Mouse (Mus musculus) heart, adult 11 months (tissue): Measurements from ENCODE around the gene Phc1.
A peak's percentile ranks its signal among the peaks of the same experiment; 100 is the strongest.

ENCODE experiments used
- DNase-seq: peaks from one replicate; pipeline ENCODE4 v3.0.0; 2022

The Phc1 gene

DNA sequence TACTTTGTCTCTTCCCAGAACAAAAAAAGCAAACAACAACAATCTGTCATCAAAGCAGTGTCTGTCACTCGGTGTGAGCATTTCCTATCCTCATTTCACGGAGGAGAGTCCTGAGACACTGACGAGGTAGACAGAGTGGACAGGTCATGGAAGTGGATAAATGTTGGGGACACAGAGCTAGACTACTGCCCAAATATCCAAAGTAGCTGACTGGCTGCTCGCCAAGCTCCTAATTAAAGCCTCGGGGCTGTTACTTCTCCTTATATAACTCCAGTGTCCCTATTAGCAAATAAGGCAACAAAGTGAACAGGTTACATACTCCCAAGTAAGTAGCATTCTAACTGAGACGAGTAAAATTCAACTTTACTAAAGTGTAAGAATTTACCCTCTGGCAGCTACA lies 2.8 kb downstream of the Phc1 start:
- peak; percentile 91 for DNase-seq

DNA sequence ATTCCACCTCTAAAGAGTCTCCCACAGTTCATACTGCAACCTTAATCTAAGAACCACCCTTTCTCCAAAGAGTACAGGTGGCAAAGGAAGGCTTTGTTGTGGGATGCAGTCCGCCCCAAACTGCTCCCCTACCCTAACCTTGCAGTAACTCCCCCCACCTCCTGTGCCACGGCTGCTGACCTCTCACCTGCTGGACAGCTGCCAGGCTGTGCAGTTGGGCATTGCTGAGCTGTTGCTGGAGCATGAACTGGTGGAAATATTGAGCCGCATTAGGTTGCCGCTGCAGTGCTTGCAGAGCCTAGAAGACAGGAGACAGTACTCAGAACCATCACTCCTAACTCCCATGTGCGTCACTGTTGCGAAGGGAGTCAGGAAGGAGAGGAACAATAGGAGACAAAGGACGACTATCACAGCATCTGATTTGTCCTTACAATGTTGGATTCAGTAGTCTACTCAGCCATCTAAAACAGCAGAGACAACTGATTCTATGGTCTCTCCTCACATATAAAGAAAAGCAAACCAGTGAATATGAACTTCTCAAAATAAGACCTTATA lies 5.5 kb downstream of the Phc1 start:
- peak; percentile 88 for DNase-seq

DNA sequence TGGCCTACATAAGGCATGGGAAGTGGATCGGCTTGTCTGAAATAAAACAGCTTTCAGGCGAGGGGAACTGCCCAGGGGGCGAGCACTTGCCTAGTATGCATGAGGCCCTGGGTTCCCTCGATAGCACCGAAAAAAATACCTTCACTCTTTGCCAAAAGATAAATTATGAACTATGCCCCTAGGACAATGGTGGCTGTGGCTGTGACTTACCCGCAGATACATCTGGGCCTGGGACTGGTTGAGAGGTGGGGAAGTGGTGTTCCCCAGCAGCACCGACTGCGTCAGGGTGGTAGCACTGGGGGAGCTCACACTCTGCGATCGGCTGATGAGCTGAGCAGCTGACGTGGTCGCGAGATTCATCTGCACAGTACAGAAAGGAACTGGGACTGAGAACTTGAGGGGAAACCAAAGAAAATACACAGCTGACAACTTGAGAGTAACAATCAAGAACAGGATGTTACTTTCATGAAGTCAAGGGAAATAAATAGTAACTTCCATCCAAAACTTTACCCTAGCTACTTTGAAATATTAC lies 7.2 kb downstream of the Phc1 start:
- DNase-seq = peak; percentile 91

DNA sequence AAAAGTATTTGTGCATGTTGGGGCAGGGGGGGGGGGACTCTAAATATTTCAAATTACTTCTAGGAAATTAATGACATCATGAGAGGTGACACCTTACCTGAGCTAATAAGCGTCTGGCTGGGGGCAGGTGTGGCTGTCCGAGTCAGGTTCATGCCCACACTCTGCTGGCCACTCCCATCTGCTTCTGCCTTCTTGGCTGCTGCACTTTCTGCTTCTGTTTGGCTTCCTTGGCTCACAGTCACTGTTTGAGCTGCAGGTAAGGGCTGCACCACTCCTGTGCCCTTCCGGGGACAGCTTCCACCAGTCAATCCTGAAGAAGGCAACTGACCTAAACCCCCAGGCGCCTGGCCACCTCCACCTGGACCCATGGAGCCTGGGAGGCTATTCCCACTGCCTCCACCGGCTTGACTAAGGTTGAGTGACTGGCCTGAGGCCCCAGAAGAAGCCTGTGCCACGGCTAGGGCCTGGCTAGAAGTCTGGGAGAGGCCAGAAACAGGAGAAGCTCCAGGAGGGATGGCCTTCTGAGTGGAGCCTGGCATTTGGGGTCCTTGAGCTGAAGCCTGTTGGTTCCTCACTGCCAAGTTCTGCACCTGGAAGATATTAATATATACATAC lies 14.9 kb downstream of the Phc1 start:
- DNase-seq = peak; percentile 75

- peak; percentile 19 for DNase-seq
Observed at GRCm38 (mm10) chr6:122318726-122319125, 21.6 kb downstream of the Phc1 start.

- DNase-seq = no peak
Observed at GRCm38 (mm10) chr6:122310187-122310820, 30.1 kb downstream of the Phc1 start.

DNA sequence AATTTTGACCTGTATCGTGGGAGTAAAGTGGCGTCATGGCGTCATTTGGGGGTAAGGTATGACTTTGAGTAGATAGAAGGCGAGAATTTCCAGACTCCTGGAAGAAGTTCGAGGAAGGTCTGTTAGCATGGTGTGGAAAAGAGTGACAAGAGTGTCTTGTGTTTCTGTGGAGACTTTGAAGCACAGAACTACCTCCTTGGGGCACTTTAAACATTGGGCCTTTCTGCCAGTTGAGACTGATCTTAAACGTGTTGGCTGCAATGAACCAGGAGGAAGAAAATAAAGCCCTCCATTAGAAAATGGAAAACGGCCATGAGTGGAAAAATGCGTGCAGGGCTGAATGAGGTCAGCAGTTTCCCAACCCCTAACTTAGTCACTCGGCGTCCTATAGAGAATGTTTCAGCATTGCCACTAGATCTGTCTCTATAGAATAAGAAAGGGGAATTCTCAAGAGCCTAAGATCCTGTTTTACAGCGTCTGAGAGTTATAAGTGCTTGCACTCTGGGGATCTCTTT lies 30.9 kb downstream of the Phc1 start:
- peak; percentile 65 for DNase-seq

- DNase-seq = peak; percentile 100
Observed at GRCm38 (mm10) chr6:122308505-122309393, 31.6 kb downstream of the Phc1 start, which contains the start of gene M6pr. TSS of gene M6pr (plus strand) at chr6:122308720.

DNA sequence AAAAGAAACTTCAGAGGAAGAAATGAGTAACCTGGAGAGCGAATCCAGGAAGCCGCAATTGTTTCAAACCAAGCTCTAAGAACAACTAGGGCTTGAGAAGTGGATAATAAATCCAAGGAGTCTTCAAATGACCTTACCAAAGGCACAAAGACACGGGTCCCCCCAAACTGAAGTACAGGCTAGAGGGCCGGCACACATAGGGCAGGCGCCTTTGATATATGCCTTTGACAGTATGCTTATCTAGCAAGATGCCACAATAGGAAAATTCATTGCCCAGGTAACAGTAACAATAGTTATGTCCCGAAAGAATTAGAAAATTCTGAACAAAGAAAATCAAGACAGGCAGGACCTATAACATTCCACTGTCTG lies 32.2 kb downstream of the Phc1 start:
- no peak for DNase-seq

DNA sequence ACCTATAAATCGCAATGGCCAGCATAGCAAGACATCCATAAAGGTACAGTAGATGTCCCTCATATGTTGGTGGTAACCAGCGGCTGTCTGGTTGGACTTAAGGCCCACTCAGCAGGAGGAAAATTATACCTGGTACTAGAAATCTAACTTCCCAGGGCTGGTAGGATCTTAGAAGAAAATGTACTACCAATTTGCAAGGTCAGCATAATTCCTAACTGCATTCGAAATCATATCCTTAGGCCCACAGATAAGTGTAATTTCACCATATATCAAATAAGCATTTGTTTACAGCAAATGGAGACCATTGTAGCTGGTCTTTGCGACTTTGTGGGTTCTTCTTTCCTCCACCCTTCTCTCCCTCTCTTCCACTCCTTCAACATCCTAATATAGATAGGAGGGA lies 33.7 kb downstream of the Phc1 start:
- DNase-seq = no peak

GRCm38 (mm10) chr6:122304790-122305555 lies 35.4 kb downstream of the Phc1 start:
- peak; percentile 86 for DNase-seq

GRCm38 (mm10) chr6:122304355-122304754 lies 36.0 kb downstream of the Phc1 start:
- peak; percentile 91 for DNase-seq

- DNase-seq = no peak
Observed at GRCm38 (mm10) chr6:122303526-122303925, 36.8 kb downstream of the Phc1 start.

- no peak for DNase-seq
Observed at GRCm38 (mm10) chr6:122302661-122303060, 37.7 kb downstream of the Phc1 start.

- peak; percentile 64 for DNase-seq
Observed at GRCm38 (mm10) chr6:122302121-122302520, 38.2 kb downstream of the Phc1 start.

DNA sequence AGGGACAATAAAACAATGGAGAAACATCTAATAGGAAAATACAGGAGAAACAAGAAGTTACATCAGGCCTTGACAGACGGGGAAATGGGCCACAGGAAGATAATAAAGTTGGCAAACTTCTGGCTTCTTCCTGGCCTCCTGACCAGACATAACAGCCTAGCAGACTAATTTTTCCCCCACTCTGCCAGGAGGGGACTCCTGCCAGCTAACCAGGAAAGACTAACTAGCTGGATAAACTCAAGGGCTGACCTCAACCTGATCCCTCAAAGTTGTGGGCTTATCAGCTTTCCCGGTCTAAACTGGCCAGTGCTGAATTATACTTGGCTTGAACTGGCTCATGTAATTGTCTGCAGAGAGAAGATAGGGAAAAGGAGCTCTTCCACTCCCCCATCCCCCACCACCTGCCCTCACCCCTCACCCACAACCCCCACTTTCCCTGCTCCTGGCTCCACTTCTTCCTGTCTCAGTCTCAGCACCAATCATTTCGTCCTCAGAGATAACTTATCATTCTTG lies 40.7 kb downstream of the Phc1 start:
- DNase-seq = peak; percentile 81

DNA sequence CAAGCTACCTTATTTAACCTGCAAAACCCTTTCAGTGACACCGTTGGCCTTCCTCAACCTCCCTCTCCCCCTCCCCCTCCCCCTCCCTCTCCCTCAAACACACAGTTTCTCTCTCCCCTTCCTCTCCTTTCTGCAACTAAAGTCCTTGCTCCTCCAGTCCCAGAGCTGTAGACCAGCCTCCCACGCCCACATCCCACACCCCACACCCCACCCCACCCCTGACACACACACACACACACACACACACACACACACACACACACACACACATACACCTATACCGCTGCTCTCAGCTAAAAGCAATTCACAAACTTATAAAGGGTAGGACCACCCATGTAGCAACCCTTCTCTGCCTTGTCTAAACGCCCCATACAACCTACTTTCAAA lies 42.1 kb downstream of the Phc1 start:
- peak; percentile 28 for DNase-seq

- peak; percentile 84 for DNase-seq
Observed at GRCm38 (mm10) chr6:122297279-122298222, 42.8 kb downstream of the Phc1 start.

DNA sequence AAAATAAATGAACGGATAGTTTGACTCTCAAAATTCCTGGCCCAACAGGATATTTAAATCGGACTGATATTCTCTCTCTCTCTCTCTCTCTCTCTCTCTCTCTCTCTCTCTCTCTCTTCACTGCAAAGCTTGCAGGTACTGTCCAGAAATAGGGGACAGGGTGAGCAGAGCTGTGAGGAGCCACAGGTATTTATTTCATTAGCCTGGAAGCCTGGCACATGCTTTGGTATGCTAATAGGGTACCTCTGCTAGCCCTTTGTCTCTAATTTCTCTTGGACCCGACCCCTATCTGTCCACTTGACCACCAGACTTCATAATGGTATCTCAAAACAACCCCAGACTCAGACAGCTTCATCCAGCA lies 43.5 kb downstream of the Phc1 start:
- DNase-seq = no peak

DNA sequence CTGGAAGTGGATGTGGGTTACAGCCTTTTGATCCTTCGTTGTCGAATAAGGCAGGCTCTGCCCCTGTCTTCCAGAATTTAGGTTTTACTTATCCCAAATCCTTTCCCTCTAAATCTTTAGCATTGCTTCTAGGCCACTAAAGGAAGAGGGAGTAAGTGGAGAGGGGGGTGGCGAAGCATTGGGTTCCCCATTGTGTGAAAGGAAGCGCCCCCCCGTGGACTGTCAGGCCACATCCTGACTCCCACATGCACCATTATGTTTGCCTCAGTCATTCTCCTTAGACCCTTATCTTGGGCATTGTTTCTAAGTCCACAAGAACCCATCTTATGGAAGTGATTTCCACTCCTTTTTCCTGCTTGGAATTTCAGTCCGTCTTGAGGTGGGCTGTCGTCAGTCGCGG lies 45.1 kb downstream of the Phc1 start:
- peak; percentile 72 for DNase-seq

- DNase-seq = peak; percentile 81
Observed at GRCm38 (mm10) chr6:122294290-122294689, 46.1 kb downstream of the Phc1 start.
